Mouse (Mus musculus) CH12.LX (cell line): ENCODE results near the gene Ifrd2. TPM values are rescaled to one million over a fixed set of nuclear protein-coding genes. Genes with fewer than 3 reads are reported as not detected.

Source experiments
- DNase-seq: peaks from one replicate; pipeline ENCODE4 v3.0.0-alpha.2; 2013; ENCODE audit errors: extremely low read depth
- H3K27ac ChIP-seq: 2 replicates; pipeline ENCODE4 v1.5.1; 2012; ENCODE audit warnings: low read depth, mild to moderate bottlenecking, control low read depth, moderate library complexity; ENCODE audit not compliant: insufficient read depth
- H3K27me3 ChIP-seq: replicated peaks from 2 replicates; pipeline ENCODE3; 2012; ENCODE audit warnings: inconsistent platforms
- H3K36me3 ChIP-seq, 2 experiments: replicated peaks in 1 of 2; 2 replicates each; pipeline versions ENCODE3 to v1.6.1; 2012; ENCODE audit warnings: inconsistent platforms in 1 of 2, low read length in 1 of 2, mild to moderate bottlenecking in 1 of 2, mixed read lengths in 1 of 2, moderate library complexity in 1 of 2; ENCODE audit not compliant: control insufficient read depth in 1 of 2, insufficient read depth in 1 of 2
- H3K4me1 ChIP-seq, 2 experiments: 2 replicates each; pipeline ENCODE4 v1.6.1; 2012; ENCODE audit warnings: inconsistent platforms in 1 of 2, moderate library complexity in 1 of 2; ENCODE audit not compliant: insufficient read depth in 2 of 2, control insufficient read depth in 1 of 2
- H3K4me2 ChIP-seq: 2 replicates; pipeline ENCODE4 v1.6.1; 2012; ENCODE audit warnings: low read depth, mild to moderate bottlenecking, control low read depth; ENCODE audit not compliant: poor library complexity, insufficient read depth, severe bottlenecking
- H3K4me3 ChIP-seq, 3 experiments: fragments of 150-350 bp in 1 of 3; sonication (generic) in 1 of 3; replicated peaks in 1 of 3; 2 replicates each; pipeline versions ENCODE3 to v1.5.1; 2011 to 2012; ENCODE audit warnings: low read depth in 2 of 3, low read length in 2 of 3, mild to moderate bottlenecking in 2 of 3, moderate library complexity in 2 of 3, control low read depth in 1 of 3, improper control_type of control experiment in 1 of 3, inconsistent platforms in 1 of 3, mixed read lengths in 1 of 3; ENCODE audit not compliant: poor library complexity in 1 of 3
- H3K79me2 ChIP-seq: replicated peaks from 2 replicates; pipeline ENCODE4 v1.6.1; 2012; ENCODE audit warnings: mild to moderate bottlenecking, moderate library complexity; ENCODE audit not compliant: control insufficient read depth, poor library complexity, insufficient read depth, severe bottlenecking; ENCODE audit errors: extremely low read depth
- H3K9ac ChIP-seq: 2 replicates; pipeline ENCODE4 v1.6.1; 2012; ENCODE audit warnings: low read depth, mild to moderate bottlenecking, control low read depth, moderate library complexity; ENCODE audit not compliant: insufficient read depth
- H3K9me3 ChIP-seq: replicated peaks from 2 replicates; pipeline ENCODE3; 2012; ENCODE audit warnings: low read length, inconsistent platforms, mixed read lengths
- BHLHE40 ChIP-seq: IDR thresholded peaks from 2 replicates; pipeline ENCODE4 v1.6.1; 2011; ENCODE audit warnings: mild to moderate bottlenecking, low read depth, low read length, improper control_type of control experiment
- E2F4 ChIP-seq: IDR thresholded peaks from 2 replicates; pipeline ENCODE4 v1.6.1; 2011; ENCODE audit warnings: low read depth, low read length, improper control_type of control experiment; ENCODE audit not compliant: insufficient replicate concordance
- ELF1 ChIP-seq: IDR thresholded peaks from 2 replicates; pipeline ENCODE4 v1.6.1; 2014; ENCODE audit warnings: low read depth, mild to moderate bottlenecking, inconsistent platforms, low read length, improper control_type of control experiment
- EP300 ChIP-seq: IDR thresholded peaks from 2 replicates; pipeline ENCODE4 v1.6.1; 2011; ENCODE audit warnings: low read length, improper control_type of control experiment
- ETS1 ChIP-seq: conservative IDR thresholded peaks from 2 replicates; pipeline ENCODE4 v1.6.1; 2012; ENCODE audit warnings: low read depth, mild to moderate bottlenecking, inconsistent platforms, low read length, improper control_type of control experiment, moderate library complexity
- GABPA ChIP-seq: IDR thresholded peaks from 2 replicates; pipeline ENCODE4 v1.6.1; 2012; ENCODE audit warnings: low read depth, low read length, improper control_type of control experiment, inconsistent platforms; ENCODE audit not compliant: insufficient replicate concordance
- HCFC1 ChIP-seq: IDR thresholded peaks from 2 replicates; pipeline ENCODE4 v1.6.1; 2012; ENCODE audit warnings: low read depth, mild to moderate bottlenecking, inconsistent platforms, low read length, improper control_type of control experiment
- IRF4 ChIP-seq: IDR thresholded peaks from 2 replicates; pipeline ENCODE4 v1.6.1; 2014; ENCODE audit warnings: low read depth, mild to moderate bottlenecking, inconsistent platforms, low read length, improper control_type of control experiment
- JUN ChIP-seq: IDR thresholded peaks from 2 replicates; pipeline ENCODE4 v1.6.1; 2011; ENCODE audit warnings: low read depth, mild to moderate bottlenecking, low read length, improper control_type of control experiment, moderate library complexity; ENCODE audit not compliant: insufficient read depth
- JUND ChIP-seq: conservative IDR thresholded peaks from 2 replicates; pipeline ENCODE4 v1.6.1; 2011; ENCODE audit warnings: low read depth, low read length, improper control_type of control experiment
- KAT2A ChIP-seq: IDR thresholded peaks from 2 replicates; pipeline ENCODE4 v1.6.1; 2012; ENCODE audit warnings: low read length, improper control_type of control experiment, inconsistent platforms; ENCODE audit not compliant: insufficient replicate concordance
- MAFK ChIP-seq: IDR thresholded peaks from 2 replicates; pipeline ENCODE4 v1.6.1; 2011; ENCODE audit warnings: low read length, improper control_type of control experiment; ENCODE audit not compliant: insufficient replicate concordance
- MAX ChIP-seq: IDR thresholded peaks from 2 replicates; pipeline ENCODE4 v1.6.1; 2011; ENCODE audit warnings: low read length, improper control_type of control experiment
- MAZ ChIP-seq: IDR thresholded peaks from 2 replicates; pipeline ENCODE4 v1.6.1; 2012; ENCODE audit warnings: low read depth, mild to moderate bottlenecking, inconsistent platforms, low read length, improper control_type of control experiment, moderate library complexity
- MEF2A ChIP-seq: IDR thresholded peaks from 2 replicates; pipeline ENCODE4 v1.6.1; 2014; ENCODE audit warnings: low read depth, mild to moderate bottlenecking, inconsistent platforms, low read length, improper control_type of control experiment, borderline replicate concordance
- MXI1 ChIP-seq: IDR thresholded peaks from 2 replicates; pipeline ENCODE4 v1.6.1; 2011; ENCODE audit warnings: mild to moderate bottlenecking, low read depth, low read length, improper control_type of control experiment
- MYC ChIP-seq: IDR thresholded peaks from 2 replicates; pipeline ENCODE4 v1.6.1; 2011; ENCODE audit warnings: low read depth, mild to moderate bottlenecking, improper control_type of control experiment, low read length
- NELFE ChIP-seq: IDR thresholded peaks from 2 replicates; pipeline ENCODE4 v1.6.1; 2011; ENCODE audit warnings: low read depth, low read length, improper control_type of control experiment
- NRF1 ChIP-seq: IDR thresholded peaks from 2 replicates; pipeline ENCODE4 v1.6.1; 2014; ENCODE audit warnings: low read depth, mild to moderate bottlenecking, inconsistent platforms, low read length, improper control_type of control experiment, moderate library complexity
- PAX5 ChIP-seq: IDR thresholded peaks from 2 replicates; pipeline ENCODE4 v1.6.1; 2012; ENCODE audit warnings: low read length, inconsistent platforms, mixed read lengths
- POLR2A ChIP-seq: IDR thresholded peaks from 2 replicates; pipeline ENCODE4 v1.6.1; 2011; ENCODE audit warnings: low read depth, mild to moderate bottlenecking, improper control_type of control experiment, low read length
- RAD21 ChIP-seq: IDR thresholded peaks from 2 replicates; pipeline ENCODE4 v1.6.1; 2011; ENCODE audit warnings: low read depth, mild to moderate bottlenecking, low read length, improper control_type of control experiment, moderate library complexity
- RCOR1 ChIP-seq: conservative IDR thresholded peaks from 2 replicates; pipeline ENCODE4 v1.6.1; 2012; ENCODE audit warnings: low read depth, mild to moderate bottlenecking, inconsistent platforms, low read length, improper control_type of control experiment
- SIN3A ChIP-seq: IDR thresholded peaks from 2 replicates; pipeline ENCODE4 v1.6.1; 2012; ENCODE audit warnings: low read length, improper control_type of control experiment, inconsistent platforms
- SMC3 ChIP-seq: IDR thresholded peaks from 2 replicates; pipeline ENCODE4 v1.6.1; 2011; ENCODE audit warnings: low read depth, low read length, improper control_type of control experiment
- TBP ChIP-seq: conservative IDR thresholded peaks from 2 replicates; pipeline ENCODE4 v1.6.1; 2011; ENCODE audit warnings: low read depth, low read length, improper control_type of control experiment
- TCF12 ChIP-seq: IDR thresholded peaks from 2 replicates; pipeline ENCODE4 v1.6.1; 2014; ENCODE audit warnings: low read depth, mild to moderate bottlenecking, inconsistent platforms, low read length, improper control_type of control experiment
- USF2 ChIP-seq: conservative IDR thresholded peaks from 2 replicates; pipeline ENCODE4 v1.6.1; 2011; ENCODE audit warnings: low read depth, low read length, improper control_type of control experiment
- ZC3H11A ChIP-seq: IDR thresholded peaks from 2 replicates; pipeline ENCODE4 v1.6.1; 2012; ENCODE audit warnings: low read depth, mild to moderate bottlenecking, inconsistent platforms, low read length, improper control_type of control experiment
- ZMIZ1 ChIP-seq: IDR thresholded peaks from 2 replicates; pipeline ENCODE4 v1.6.1; 2012; ENCODE audit warnings: low read depth, mild to moderate bottlenecking, inconsistent platforms, low read length, improper control_type of control experiment
- dilution Hi-C: fragments of 300-500 bp; cut with MboI; formaldehyde crosslinking; loops from 2 replicates; pipeline ENCODE4 v1.14.3; 2020; ENCODE audit warnings: low sequenced_read_pairs; ENCODE audit not compliant: extremely low pct_unique_long_range_greater_than_20kb, extremely low pct_ligation_motif_present
- in situ Hi-C: fragments of 300-500 bp; cut with MboI; formaldehyde crosslinking; loops from 3 replicates; pipeline ENCODE4 v1.14.3; 2019; ENCODE audit warnings: low sequenced_read_pairs, low pct_ligation_motif_present, low pct_unique_long_range_greater_than_20kb, mixed read lengths
- polyA plus RNA-seq: library from polyadenylated mRNA; unstranded; fragments of >175 nt; gene quantifications from 2 replicates; pipeline ENCODE4 v1.2.1, GENCODE M21; 2012; ENCODE audit warnings: low read depth; ENCODE audit not compliant: insufficient read length
- total RNA-seq, 2 experiments: library from RNA; depleted of rRNA; stranded (reverse); fragments of 300-350 nt in 1 of 2; fragments of >200 nt in 1 of 2; gene quantifications; 2 replicates each; pipeline ENCODE4 v1.2.3; 2012 to 2014

The Ifrd2 gene
- total and polyA plus RNA-seq, 3 experiments, result 62.8 to 143 (median 91.3) TPM

GRCm38 (mm10) chr9:107632478-107632877, 45.0 kb downstream of the Ifrd2 start:
- H3K36me3 ChIP-seq, result peaks cover 12 to 37% of the 10 kb centered on the region in 2 experiments
- in situ Hi-C loops (no loop called here), dilution Hi-C loops (no loop called here)
- H3K9ac ChIP-seq, result peak overlapping the region; percentile 96
- peak overlapping the region; percentile 76 for H3K4me2 ChIP-seq
- H3K4me3 ChIP-seq, result peak overlapping the region; percentile 88 to 97 (median 94)
- H3K9me3 ChIP-seq, result no peaks in the 10 kb centered on the region
- TF ChIP-seq BHLHE40 (no peak), PAX5 (no peak), GABPA (no peak), ETS1 (no peak), HCFC1 (no peak), POLR2A (no peak), MYC (no peak), ZC3H11A (no peak), KAT2A (no peak), RCOR1 (no peak), MAX (no peak), NRF1 (no peak), USF2 (no peak), JUND (no peak), ZMIZ1 (no peak), TCF12 (no peak), MAFK (no peak), MEF2A (no peak), SMC3 (no peak)
- H3K79me2 ChIP-seq, result peaks cover 67% of the 10 kb centered on the region
- no peak for DNase-seq
- no peaks in the 10 kb centered on the region for H3K27me3 ChIP-seq
- H3K27ac ChIP-seq, result peak overlapping the region; percentile 69; the same call in 1 of the 2 replicates
- peaks cover 23 to 57% of the 10 kb centered on the region in 2 experiments for H3K4me1 ChIP-seq

GRCm38 (mm10) chr9:107633091-107633660, 45.7 kb downstream of the Ifrd2 start:
- peak overlapping the region; percentile 76 for H3K4me2 ChIP-seq
- peaks cover 17 to 50% of the 10 kb centered on the region in 2 experiments for H3K4me1 ChIP-seq
- H3K9me3 ChIP-seq, result no peaks in the 10 kb centered on the region
- in situ Hi-C loops, result no loop called here
- H3K4me3 ChIP-seq, result peak overlapping the region; percentile 88 to 97 (median 94)
- H3K9ac ChIP-seq, result peak overlapping the region; percentile 96
- peak; percentile 82 for DNase-seq
- H3K79me2 ChIP-seq, result peaks cover 62% of the 10 kb centered on the region
- dilution Hi-C loops, result no loop called here
- TF ChIP-seq JUN (no peak), NRF1 (peak; percentile 41), NELFE (peak; percentile 68), EP300 (no peak), TBP (peak; percentile 55; the same call in 1 of the 2 replicates), MAZ (no peak), HCFC1 (peak; percentile 68), TCF12 (peak; percentile 83), IRF4 (peak; percentile 22; the same call in 1 of the 2 replicates), SMC3 (no peak), E2F4 (no peak), MAFK (no peak), RAD21 (no peak), ZMIZ1 (peak; percentile 38), MYC (no peak), SIN3A (peak; percentile 7; the same call in 1 of the 2 replicates), POLR2A (peak; percentile 85), ELF1 (peak; percentile 92), MXI1 (peak; percentile 62)
- TF ChIP-seq, all 38 proteins: peak for 11
- H3K36me3 ChIP-seq, result peaks cover 6 to 30% of the 10 kb centered on the region in 2 experiments
- H3K27me3 ChIP-seq, result no peaks in the 10 kb centered on the region
- peak overlapping the region; percentile 70; the same call in 1 of the 2 replicates for H3K27ac ChIP-seq
